Mouse (Mus musculus) MEL (cell line): Measurements from ENCODE around the gene Fam114a1. TPM values are rescaled to one million over a fixed set of nuclear protein-coding genes. Genes with fewer than 3 reads are reported as not detected.

Experiments
- DNase-seq: peaks from one replicate; pipeline ENCODE4 v3.0.0; 2011; ENCODE audit warnings: low read depth, low spot score
- H3K27ac ChIP-seq: 2 replicates; pipeline ENCODE4 v1.5.1; 2012; ENCODE audit warnings: low read depth, mild to moderate bottlenecking, control low read depth, low read length, moderate library complexity; ENCODE audit not compliant: control insufficient read depth
- H3K27me3 ChIP-seq, 2 experiments: fragments of 150-350 bp in 1 of 2; sonication (generic) in 1 of 2; 2 replicates each; pipeline ENCODE4 v1.6.1; 2012; ENCODE audit warnings: low read length in 2 of 2, mild to moderate bottlenecking in 2 of 2, improper control_type of control experiment in 1 of 2, moderate library complexity in 1 of 2; ENCODE audit not compliant: insufficient read depth in 2 of 2, control insufficient read depth in 1 of 2
- H3K36me3 ChIP-seq, 2 experiments: 2 replicates each; pipeline ENCODE4 v1.6.1; 2012 to 2014; ENCODE audit warnings: low read length in 2 of 2, improper control_type of control experiment in 1 of 2, inconsistent platforms in 1 of 2, mild to moderate bottlenecking in 1 of 2; ENCODE audit not compliant: insufficient read depth in 2 of 2, control insufficient read depth in 1 of 2
- H3K4me1 ChIP-seq, 2 experiments: fragments of 150-350 bp in 1 of 2; sonication (generic) in 1 of 2; 2 replicates each; pipeline ENCODE4 v1.6.1; 2012; ENCODE audit warnings: low read length in 2 of 2, improper control_type of control experiment in 1 of 2, mild to moderate bottlenecking in 1 of 2; ENCODE audit not compliant: insufficient read depth in 2 of 2, control insufficient read depth in 1 of 2
- H3K4me3 ChIP-seq, 2 experiments: fragments of 150-350 bp in 1 of 2; sonication (generic) in 1 of 2; 2 replicates each; pipeline ENCODE4 v1.5.1; 2012; ENCODE audit warnings: low read depth in 2 of 2, low read length in 2 of 2, mild to moderate bottlenecking in 2 of 2, moderate library complexity in 2 of 2, control low read depth in 1 of 2, improper control_type of control experiment in 1 of 2; ENCODE audit not compliant: control insufficient read depth in 1 of 2, insufficient read depth in 1 of 2
- H3K79me2 ChIP-seq: 2 replicates; pipeline ENCODE4 v1.6.1; 2012; ENCODE audit warnings: mild to moderate bottlenecking, low read length, moderate library complexity; ENCODE audit not compliant: control insufficient read depth, poor library complexity, insufficient read depth
- H3K9ac ChIP-seq: 2 replicates; pipeline ENCODE4 v1.6.1; 2012; ENCODE audit warnings: low read depth, mild to moderate bottlenecking, control low read depth, low read length, moderate library complexity; ENCODE audit not compliant: control insufficient read depth, poor library complexity, severe bottlenecking
- H3K9me3 ChIP-seq: fragments of 150-350 bp; sonication (generic); replicated peaks from 2 replicates; pipeline ENCODE4 v1.6.1; 2012; ENCODE audit warnings: mild to moderate bottlenecking, low read length, improper control_type of control experiment, moderate library complexity; ENCODE audit not compliant: insufficient read depth
- BHLHE40 ChIP-seq: IDR thresholded peaks from 2 replicates; pipeline ENCODE4 v1.6.1; 2012; ENCODE audit warnings: low read depth, mild to moderate bottlenecking, inconsistent platforms, low read length, improper control_type of control experiment, borderline replicate concordance
- CHD1 ChIP-seq: IDR thresholded peaks from 2 replicates; pipeline ENCODE4 v1.6.1; 2012; ENCODE audit warnings: low read depth, mild to moderate bottlenecking, inconsistent platforms, low read length, improper control_type of control experiment
- CTCF ChIP-seq, 3 experiments: IDR thresholded peaks in 2 of 3; conservative IDR thresholded peaks in 1 of 3; 2 replicates each; pipeline ENCODE4 v1.5.1; 2011 to 2012; ENCODE audit warnings: low read length in 3 of 3, low read depth in 2 of 3, mild to moderate bottlenecking in 2 of 3, improper control_type of control experiment in 1 of 3, inconsistent platforms in 1 of 3, mixed read lengths in 1 of 3, moderate library complexity in 1 of 3; ENCODE audit not compliant: control insufficient read depth in 1 of 3, insufficient read depth in 1 of 3, poor library complexity in 1 of 3, severe bottlenecking in 1 of 3
- ELF1 ChIP-seq: IDR thresholded peaks from 2 replicates; pipeline ENCODE4 v1.6.1; 2014; ENCODE audit warnings: low read depth, mild to moderate bottlenecking, inconsistent platforms, low read length, improper control_type of control experiment, moderate library complexity
- EP300 ChIP-seq, 2 experiments: IDR thresholded peaks; 2 replicates each; pipeline ENCODE4 v1.6.1; 2011; ENCODE audit warnings: improper control_type of control experiment in 2 of 2, low read length in 2 of 2, low read depth in 1 of 2, mild to moderate bottlenecking in 1 of 2
- ETS1 ChIP-seq: IDR thresholded peaks from 2 replicates; pipeline ENCODE4 v1.6.1; 2012; ENCODE audit warnings: low read depth, mild to moderate bottlenecking, inconsistent platforms, low read length, improper control_type of control experiment, moderate library complexity
- GABPA ChIP-seq: IDR thresholded peaks from 2 replicates; pipeline ENCODE4 v1.6.1; 2012; ENCODE audit warnings: low read depth, mild to moderate bottlenecking, inconsistent platforms, low read length, improper control_type of control experiment, moderate library complexity
- GATA1 ChIP-seq: IDR thresholded peaks from 2 replicates; pipeline ENCODE4 v1.6.1; 2011; ENCODE audit warnings: low read depth, low read length, improper control_type of control experiment
- HCFC1 ChIP-seq: IDR thresholded peaks from 2 replicates; pipeline ENCODE4 v1.6.1; 2012; ENCODE audit warnings: low read depth, mild to moderate bottlenecking, inconsistent platforms, low read length, improper control_type of control experiment, moderate library complexity
- JUND ChIP-seq: IDR thresholded peaks from 2 replicates; pipeline ENCODE4 v1.6.1; 2011; ENCODE audit warnings: low read depth, mild to moderate bottlenecking, improper control_type of control experiment, low read length
- MYB ChIP-seq: IDR thresholded peaks from 2 replicates; pipeline ENCODE4 v1.6.1; 2011; ENCODE audit warnings: mild to moderate bottlenecking, low read depth, low read length, improper control_type of control experiment
- POLR2A ChIP-seq, 2 experiments: IDR thresholded peaks; 2 replicates each; pipeline ENCODE4 v1.6.1; 2011 to 2012; ENCODE audit warnings: low read length in 2 of 2, mild to moderate bottlenecking in 2 of 2, control low read depth in 1 of 2, improper control_type of control experiment in 1 of 2, low read depth in 1 of 2, moderate library complexity in 1 of 2; ENCODE audit not compliant: control insufficient read depth in 1 of 2, insufficient read depth in 1 of 2, poor library complexity in 1 of 2
- POLR2AphosphoS5 ChIP-seq: IDR thresholded peaks from 2 replicates; pipeline ENCODE4 v1.6.1; 2012; ENCODE audit warnings: low read depth, borderline replicate concordance, mild to moderate bottlenecking, inconsistent platforms, low read length, moderate library complexity, mixed read lengths
- RAD21 ChIP-seq: IDR thresholded peaks from 2 replicates; pipeline ENCODE4 v1.6.1; 2011; ENCODE audit warnings: mild to moderate bottlenecking, low read depth, low read length, improper control_type of control experiment
- RCOR1 ChIP-seq: IDR thresholded peaks from 2 replicates; pipeline ENCODE4 v1.6.1; 2012; ENCODE audit warnings: low read depth, mild to moderate bottlenecking, inconsistent platforms, low read length, improper control_type of control experiment
- SIN3A ChIP-seq: IDR thresholded peaks from 2 replicates; pipeline ENCODE4 v1.6.1; 2012; ENCODE audit warnings: low read length, improper control_type of control experiment, inconsistent platforms
- SMC3 ChIP-seq: IDR thresholded peaks from 2 replicates; pipeline ENCODE4 v1.6.1; 2011; ENCODE audit warnings: low read depth, low read length, improper control_type of control experiment
- TAL1 ChIP-seq: IDR thresholded peaks from 2 replicates; pipeline ENCODE4 v1.6.1; 2012; ENCODE audit warnings: mild to moderate bottlenecking, inconsistent platforms, low read length, moderate library complexity, mixed read lengths
- TCF12 ChIP-seq: IDR thresholded peaks from 2 replicates; pipeline ENCODE4 v1.6.1; 2014; ENCODE audit warnings: low read depth, mild to moderate bottlenecking, inconsistent platforms, low read length, improper control_type of control experiment, moderate library complexity
- UBTF ChIP-seq: IDR thresholded peaks from 2 replicates; pipeline ENCODE4 v1.6.1; 2012; ENCODE audit warnings: low read depth, mild to moderate bottlenecking, inconsistent platforms, low read length, improper control_type of control experiment, moderate library complexity, borderline replicate concordance; ENCODE audit not compliant: insufficient read depth
- USF1 ChIP-seq: IDR thresholded peaks from 2 replicates; pipeline ENCODE4 v1.6.1; 2014; ENCODE audit warnings: low read depth, mild to moderate bottlenecking, inconsistent platforms, low read length, improper control_type of control experiment, moderate library complexity
- USF2 ChIP-seq, 2 experiments: IDR thresholded peaks; 2 replicates each; pipeline ENCODE4 v1.6.1; 2011 to 2012; ENCODE audit warnings: improper control_type of control experiment in 2 of 2, low read length in 2 of 2, borderline replicate concordance in 1 of 2, inconsistent platforms in 1 of 2, low read depth in 1 of 2, mild to moderate bottlenecking in 1 of 2; ENCODE audit not compliant: insufficient read depth in 1 of 2
- ZC3H11A ChIP-seq: IDR thresholded peaks from 2 replicates; pipeline ENCODE4 v1.6.1; 2012; ENCODE audit warnings: low read depth, mild to moderate bottlenecking, inconsistent platforms, low read length, improper control_type of control experiment
- ZKSCAN1 ChIP-seq: IDR thresholded peaks from 2 replicates; pipeline ENCODE4 v1.6.1; 2012; ENCODE audit warnings: low read depth, mild to moderate bottlenecking, inconsistent platforms, low read length, improper control_type of control experiment, moderate library complexity
- polyA plus RNA-seq, 2 experiments: library from polyadenylated mRNA; stranded (reverse) in 1 of 2; unstranded in 1 of 2; fragments of >175 nt in 1 of 2; fragments of >200 nt in 1 of 2; gene quantifications; 2 replicates each; pipeline versions ENCODE4 v1.2.1 to v1.2.4; 2012; ENCODE audit warnings: low replicate concordance in 2 of 2, low read depth in 1 of 2; ENCODE audit not compliant: insufficient read length in 2 of 2, insufficient read depth in 1 of 2, missing spikeins in 1 of 2
- total RNA-seq: library from RNA; depleted of rRNA; stranded (reverse); fragments of 300-350 nt; gene quantifications from 2 replicates; pipeline ENCODE4 v1.2.3, GENCODE M21; 2012

The Fam114a1 gene
- total and polyA plus RNA-seq, 3 experiments, result 0.08 TPM; not detected in 2

GRCm38 (mm10) chr5:65071689-65072118, 101.8 kb downstream of the Fam114a1 start:
- TF ChIP-seq GATA1 (no peak), EP300 (IDR thresholded peaks at IDR 0.05; ENCODE audit: low read depth in 1 of 2, low read length in 2 of 2) (no peak), HCFC1 (no peak), USF1 (no peak), SMC3 (no peak), JUND (no peak), UBTF (no peak), RCOR1 (no peak), ZC3H11A (no peak), ELF1 (no peak), POLR2AphosphoS5 (no peak), CHD1 (no peak), GABPA (no peak)
- Histone ChIP-seq H3K27ac (no peak overlapping the region), H3K4me1 (no peaks in the 10 kb centered on the region), H3K36me3 (no peaks in the 10 kb centered on the region; a peak in 1 of 4 replicates), H3K9me3 (no peaks in the 10 kb centered on the region), H3K9ac (no peak overlapping the region), H3K4me3 (no peak overlapping the region), H3K27me3 (no peaks in the 10 kb centered on the region), H3K79me2 (no peaks in the 10 kb centered on the region)
- DNase-seq, result no peak

GRCm38 (mm10) chr5:65073247-65073646, 103.4 kb downstream of the Fam114a1 start:
- H3K27me3 ChIP-seq, result no peaks in the 10 kb centered on the region

More at GRCm38 (mm10) chr5:65073247-65073646, 103.4 kb downstream of the Fam114a1 start:
- H3K4me1 ChIP-seq, result no peaks in the 10 kb centered on the region
- peaks cover 0 to 2% of the 10 kb centered on the region in 2 experiments; a peak in 1 of 4 replicates for H3K36me3 ChIP-seq
- no peaks in the 10 kb centered on the region for H3K9me3 ChIP-seq
- no peak for DNase-seq
- no peak overlapping the region for H3K4me3 ChIP-seq
- no peak overlapping the region for H3K27ac ChIP-seq
- TF ChIP-seq SIN3A (no peak), USF2 (IDR thresholded peaks at IDR 0.05; ENCODE audit: borderline replicate concordance in 1 of 2, insufficient read depth in 1 of 2, low read depth in 1 of 2, low read length in 2 of 2) (no peak), MYB (no peak), UBTF (no peak), ZKSCAN1 (no peak), GATA1 (no peak), HCFC1 (no peak), RAD21 (no peak), SMC3 (no peak), ETS1 (no peak), BHLHE40 (no peak), TCF12 (no peak), CTCF (IDR thresholded peaks at IDR 0.05 in 2 of 3, conservative IDR thresholded peaks at IDR 0.05 in 1 of 3; ENCODE audit: control insufficient read depth in 1 of 3, insufficient read depth in 1 of 3, low read depth in 2 of 3, low read length in 3 of 3, poor library complexity in 1 of 3, severe bottlenecking in 1 of 3) (no peak), TAL1 (no peak), POLR2A (IDR thresholded peaks at IDR 0.05; ENCODE audit: control insufficient read depth in 1 of 2, insufficient read depth in 1 of 2, low read depth in 1 of 2, low read length in 2 of 2, poor library complexity in 1 of 2) (no peak)
- no peak overlapping the region for H3K9ac ChIP-seq
- no peaks in the 10 kb centered on the region for H3K79me2 ChIP-seq
